Mouse (Mus musculus) lung, embryonic 14.5 days (tissue): Measurements from ENCODE around the gene Cetn4. TPM values are rescaled to one million over a fixed set of nuclear protein-coding genes. Genes with fewer than 3 reads are reported as not detected.

Source experiments
- ATAC-seq: fragments of 200-750 bp; cut with Nextera tagmentation; 2 replicates; pipeline ENCODE4 v1.8.0; 2017; ENCODE audit warnings: mild to moderate bottlenecking, moderate TSS enrichment, moderate library complexity; ENCODE audit not compliant: insufficient read depth
- DNase-seq: peaks from one replicate; pipeline ENCODE4 v3.0.0-alpha.2; 2015
- H3K27ac ChIP-seq: fragments of 300-500 bp; sonication (generic); 2 replicates; pipeline ENCODE4 v1.5.1; 2014; ENCODE audit warnings: low read depth, mild to moderate bottlenecking, moderate library complexity
- H3K27me3 ChIP-seq: fragments of 300-500 bp; sonication (generic); 2 replicates; pipeline ENCODE4 v1.6.1; 2014; ENCODE audit warnings: low read length, control low read depth; ENCODE audit not compliant: insufficient read depth
- H3K36me3 ChIP-seq: fragments of 300-500 bp; sonication (generic); 2 replicates; pipeline ENCODE4 v1.6.1; 2014; ENCODE audit warnings: control low read depth; ENCODE audit not compliant: insufficient read depth
- H3K4me1 ChIP-seq: fragments of 300-500 bp; sonication (generic); 2 replicates; pipeline ENCODE4 v1.6.1; 2014; ENCODE audit warnings: antibody characterized with exemption, control low read depth; ENCODE audit not compliant: insufficient read depth
- H3K4me2 ChIP-seq: fragments of 300-500 bp; sonication (generic); 2 replicates; pipeline ENCODE4 v1.6.1; 2014; ENCODE audit warnings: mild to moderate bottlenecking
- H3K4me3 ChIP-seq: fragments of 300-500 bp; sonication (generic); 2 replicates; pipeline ENCODE4 v1.5.1; 2014; ENCODE audit warnings: low read depth, low read length
- H3K9ac ChIP-seq: fragments of 300-500 bp; sonication (generic); 2 replicates; pipeline ENCODE4 v1.6.1; 2014
- H3K9me3 ChIP-seq: fragments of 300-500 bp; sonication (generic); 2 replicates; pipeline ENCODE4 v1.6.1; 2016; ENCODE audit warnings: low read depth, low read length, control low read depth
- CTCF ChIP-seq: IDR thresholded peaks from 2 replicates; pipeline ENCODE4 v1.5.1; 2016; ENCODE audit warnings: antibody characterized with exemption, low read depth
- WGBS: fragments of 180-500 bp; shearing (Covaris S2); extraction: QIAGEN DNeasy Blood & Tissue Kit; methylation state at CpG from one replicate; pipeline ENCODE4 v1.1.7; 2014; 5-methylcytosine and 5-hydroxymethylcytosine counted together
- polyA plus RNA-seq: library from polyadenylated mRNA; unstranded; fragments of >200 nt; fragmentation: Nextera tagmentation; extraction: Ambion mirVana; gene quantifications from 2 replicates; pipeline ENCODE4 v1.2.1, GENCODE M21; 2014

Gene Cetn4
- 2.6 TPM in 2 replicates for polyA plus RNA-seq

- no peak for TF ChIP-seq CTCF
- ATAC-seq (peak; percentile 100), DNase-seq (peak; percentile 99)
- Histone ChIP-seq H3K36me3 (no peaks in the 10 kb centered on the region), H3K4me1 (no peaks in the 10 kb centered on the region), H3K4me3 (peak within 1 kb of the TSS; percentile 76), H3K9me3 (no peaks in the 10 kb centered on the region), H3K27me3 (no peaks in the 10 kb centered on the region), H3K27ac (peak within 1 kb of the TSS; percentile 86), H3K4me2 (peak within 1 kb of the TSS; percentile 79), H3K9ac (peak within 1 kb of the TSS; percentile 88)
- WGBS = under 1% methylated on average over 53 of the region's 54 CpGs
These were observed at the start of gene Cetn4, which contains the start of gene Bbs12 for GRCm38 (mm10) chr3:37312370-37312941. Cetn4 (minus strand) TSS chr3:37312708. Bbs12 (plus strand) TSS chr3:37312554.

GRCm38 (mm10) chr3:37360729-37361128 lies 48.2 kb upstream of the Cetn4 start:
- WGBS = 59% methylated on average over 9 of the region's 9 CpGs
- Histone ChIP-seq H3K9ac (no peak overlapping the region), H3K9me3 (no peaks in the 10 kb centered on the region), H3K36me3 (no peaks in the 10 kb centered on the region), H3K27me3 (no peaks in the 10 kb centered on the region), H3K4me2 (no peak overlapping the region), H3K27ac (no peak overlapping the region), H3K4me3 (no peak overlapping the region), H3K4me1 (no peaks in the 10 kb centered on the region)
- ATAC-seq = no peak
- no peak for TF ChIP-seq CTCF
- DNase-seq = peak; percentile 52

GRCm38 (mm10) chr3:37354737-37355136 lies 42.2 kb upstream of the Cetn4 start:
- H3K4me2 ChIP-seq = no peak overlapping the region
- H3K4me1 ChIP-seq = no peaks in the 10 kb centered on the region
- H3K27ac ChIP-seq = no peak overlapping the region
- no peak overlapping the region for H3K4me3 ChIP-seq
- H3K27me3 ChIP-seq = peaks cover 2% of the 10 kb centered on the region; the same call in 1 of the 2 replicates
- WGBS = 53% methylated on average over 1 of the region's 1 CpGs
- TF ChIP-seq CTCF = no peak
- DNase-seq (peak; percentile 51), ATAC-seq (0 out of 2 replicates have a peak, but pooled peaks have one; percentile 8)
- no peaks in the 10 kb centered on the region for H3K36me3 ChIP-seq
- H3K9me3 ChIP-seq = no peaks in the 10 kb centered on the region
- no peak overlapping the region for H3K9ac ChIP-seq

GRCm38 (mm10) chr3:37353951-37354481 lies 41.5 kb upstream of the Cetn4 start:
- peaks cover 7% of the 10 kb centered on the region for H3K27me3 ChIP-seq
- no peak overlapping the region for H3K4me3 ChIP-seq
- no peaks in the 10 kb centered on the region for H3K36me3 ChIP-seq
- no peak overlapping the region for H3K27ac ChIP-seq
- WGBS = 70% methylated on average over 10 of the region's 10 CpGs
- H3K4me1 ChIP-seq = peaks cover 1% of the 10 kb centered on the region; the same call in 1 of the 2 replicates
- 0 out of 2 replicates have a peak, but pooled peaks have one; percentile 30 for ATAC-seq
- no peak overlapping the region for H3K4me2 ChIP-seq
- no peak for TF ChIP-seq CTCF
- H3K9ac ChIP-seq = no peak overlapping the region
- H3K9me3 ChIP-seq = no peaks in the 10 kb centered on the region
- no peak for DNase-seq

- H3K4me3 ChIP-seq = no peak overlapping the region
- TF ChIP-seq CTCF = no peak
- WGBS = 44% methylated on average over 7 of the region's 7 CpGs
- H3K27ac ChIP-seq = no peak overlapping the region
- H3K4me1 ChIP-seq = peaks cover 9% of the 10 kb centered on the region
- H3K27me3 ChIP-seq = peaks cover 14% of the 10 kb centered on the region
- no peaks in the 10 kb centered on the region for H3K36me3 ChIP-seq
- no peaks in the 10 kb centered on the region for H3K9me3 ChIP-seq
- ATAC-seq (no peak), DNase-seq (no peak)
- no peak overlapping the region for H3K9ac ChIP-seq
- H3K4me2 ChIP-seq = no peak overlapping the region
These were observed 37.9 kb upstream of the Cetn4 start for GRCm38 (mm10) chr3:37350386-37350785.

- H3K4me2 ChIP-seq = peak overlapping the region; percentile 97
- no peak for TF ChIP-seq CTCF
- WGBS = 6% methylated on average over 8 of the region's 8 CpGs
- H3K9ac ChIP-seq = peak overlapping the region; percentile 75
- peaks cover 14% of the 10 kb centered on the region for H3K27me3 ChIP-seq
- H3K36me3 ChIP-seq = no peaks in the 10 kb centered on the region
- no peak overlapping the region for H3K27ac ChIP-seq
- ATAC-seq = no peak; the same call in 1 of the 2 replicates
- peaks cover 9% of the 10 kb centered on the region for H3K4me1 ChIP-seq
- no peaks in the 10 kb centered on the region for H3K9me3 ChIP-seq
- DNase-seq = peak; percentile 14
- H3K4me3 ChIP-seq = peak overlapping the region; percentile 66
These were observed 36.6 kb upstream of the Cetn4 start for GRCm38 (mm10) chr3:37349166-37349548.

GRCm38 (mm10) chr3:37348221-37349165 lies 36.0 kb upstream of the Cetn4 start, which contains the start of gene Fgf2:
Fgf2 (plus strand) TSS chr3:37348346.
- peak; percentile 77 for ATAC-seq
- peaks cover 14% of the 10 kb centered on the region for H3K27me3 ChIP-seq
- H3K27ac ChIP-seq = no peak within 1 kb of the TSS
- WGBS = 1% methylated on average over 74 of the region's 75 CpGs
- no peaks in the 10 kb centered on the region for H3K36me3 ChIP-seq
- no peaks in the 10 kb centered on the region for H3K9me3 ChIP-seq
- H3K9ac ChIP-seq = peak within 1 kb of the TSS; percentile 75
- peak; percentile 73 for DNase-seq
- H3K4me3 ChIP-seq = peak within 1 kb of the TSS; percentile 66
- peaks cover 9% of the 10 kb centered on the region for H3K4me1 ChIP-seq
- TF ChIP-seq CTCF = no peak
- H3K4me2 ChIP-seq = peak within 1 kb of the TSS; percentile 97
